Mouse (Mus musculus) heart, embryonic 14.5 days (tissue): ENCODE measurements around the gene Vamp5. TPM values are rescaled to one million over a fixed set of nuclear protein-coding genes. Genes with fewer than 3 reads are reported as not detected.

Source experiments
- ATAC-seq: fragments of 200-750 bp; cut with Nextera tagmentation; 2 replicates; pipeline ENCODE4 v1.8.0; 2017; ENCODE audit warnings: low read depth, moderate TSS enrichment; ENCODE audit not compliant: insufficient number of reproducible peaks, insufficient read depth, low FRiP score
- H3K27ac ChIP-seq, 2 experiments: fragments of 200-500 bp in 1 of 2; fragments of 300-500 bp in 1 of 2; sonication (generic) in 1 of 2; replicated peaks in 1 of 2; 2 replicates each; pipeline ENCODE4 v1.5.1; 2012 to 2014; ENCODE audit warnings: low read depth in 2 of 2, low read length in 2 of 2, control low read depth in 1 of 2, mild to moderate bottlenecking in 1 of 2, mixed read lengths in 1 of 2; ENCODE audit not compliant: control insufficient read depth in 1 of 2, insufficient read depth in 1 of 2
- H3K27me3 ChIP-seq: fragments of 300-500 bp; sonication (generic); 2 replicates; pipeline ENCODE4 v1.6.1; 2014; ENCODE audit warnings: mild to moderate bottlenecking, low read length, control low read depth; ENCODE audit not compliant: control insufficient read depth, insufficient read depth
- H3K36me3 ChIP-seq: fragments of 300-500 bp; sonication (generic); 2 replicates; pipeline ENCODE4 v1.6.1; 2014; ENCODE audit warnings: mild to moderate bottlenecking, control low read depth, low read length, mixed read lengths; ENCODE audit not compliant: control insufficient read depth, insufficient read depth
- H3K4me1 ChIP-seq, 2 experiments: fragments of 200-500 bp in 1 of 2; fragments of 300-500 bp in 1 of 2; sonication (generic) in 1 of 2; 2 replicates each; pipeline ENCODE4 v1.6.1; 2012 to 2014; ENCODE audit warnings: low read length in 2 of 2, control low read depth in 1 of 2, mixed read lengths in 1 of 2; ENCODE audit not compliant: control insufficient read depth in 2 of 2, insufficient read depth in 2 of 2
- H3K4me2 ChIP-seq: fragments of 300-500 bp; sonication (generic); 2 replicates; pipeline ENCODE4 v1.6.1; 2014; ENCODE audit warnings: mild to moderate bottlenecking, low read length
- H3K4me3 ChIP-seq, 2 experiments: fragments of 200-500 bp in 1 of 2; fragments of 300-500 bp in 1 of 2; sonication (generic) in 1 of 2; 2 replicates each; pipeline ENCODE4 v1.5.1; 2012 to 2014; ENCODE audit warnings: low read length in 2 of 2, mild to moderate bottlenecking in 2 of 2, control low read depth in 1 of 2, low read depth in 1 of 2, moderate library complexity in 1 of 2; ENCODE audit not compliant: control insufficient read depth in 1 of 2, insufficient read depth in 1 of 2
- H3K9ac ChIP-seq: fragments of 300-500 bp; sonication (generic); 2 replicates; pipeline ENCODE4 v1.6.1; 2014; ENCODE audit warnings: mild to moderate bottlenecking, low read length
- H3K9me3 ChIP-seq: fragments of 300-500 bp; sonication (generic); 2 replicates; pipeline ENCODE4 v1.6.1; 2016; ENCODE audit warnings: low read length, control low read depth; ENCODE audit not compliant: control insufficient read depth
- WGBS: fragments of 180-500 bp; shearing (Covaris S2); extraction: QIAGEN DNeasy Blood & Tissue Kit; methylation state at CpG from one replicate; pipeline ENCODE4 v1.1.7; 2014; 5-methylcytosine and 5-hydroxymethylcytosine counted together
- polyA plus RNA-seq: library from polyadenylated mRNA; unstranded; fragments of >200 nt; fragmentation: Nextera tagmentation; extraction: Ambion mirVana; gene quantifications from 2 replicates; pipeline ENCODE4 v1.2.1, GENCODE M21; 2014

Gene Vamp5
- polyA plus RNA-seq, 1 experiment from 2014 or later = 61.9 TPM

DNA sequence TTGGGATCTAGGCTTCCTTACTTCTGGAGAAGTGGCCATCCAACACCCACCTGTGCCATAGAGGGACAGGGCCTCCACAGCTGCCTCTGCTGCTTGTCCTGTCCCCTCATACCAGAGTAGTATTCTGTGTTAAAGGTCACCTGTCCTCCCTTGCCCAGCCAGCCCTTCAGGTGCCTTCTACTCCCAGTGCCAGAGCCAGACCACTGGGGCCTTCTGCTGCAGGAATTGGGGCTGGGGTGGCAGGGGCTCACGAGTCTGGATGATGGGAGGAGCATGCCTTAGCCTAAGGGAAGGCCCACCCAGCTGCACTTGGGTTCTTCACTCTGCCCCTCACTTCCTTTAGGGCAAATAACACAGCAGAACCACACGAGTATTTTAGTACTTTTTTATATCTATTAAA is 20.9 kb downstream of the Vamp5 start:
- Histone ChIP-seq H3K9ac (no peak overlapping the region), H3K4me2 (no peak overlapping the region), H3K4me1 (peaks cover 20 to 35% of the 10 kb centered on the region in 2 experiments), H3K4me3 (no peak overlapping the region), H3K27me3 (no peaks in the 10 kb centered on the region), H3K27ac (no peak overlapping the region), H3K36me3 (peaks cover 35% of the 10 kb centered on the region), H3K9me3 (no peaks in the 10 kb centered on the region)
- 65% methylated on average over 2 of the region's 2 CpGs for WGBS
- no peak for ATAC-seq

DNA sequence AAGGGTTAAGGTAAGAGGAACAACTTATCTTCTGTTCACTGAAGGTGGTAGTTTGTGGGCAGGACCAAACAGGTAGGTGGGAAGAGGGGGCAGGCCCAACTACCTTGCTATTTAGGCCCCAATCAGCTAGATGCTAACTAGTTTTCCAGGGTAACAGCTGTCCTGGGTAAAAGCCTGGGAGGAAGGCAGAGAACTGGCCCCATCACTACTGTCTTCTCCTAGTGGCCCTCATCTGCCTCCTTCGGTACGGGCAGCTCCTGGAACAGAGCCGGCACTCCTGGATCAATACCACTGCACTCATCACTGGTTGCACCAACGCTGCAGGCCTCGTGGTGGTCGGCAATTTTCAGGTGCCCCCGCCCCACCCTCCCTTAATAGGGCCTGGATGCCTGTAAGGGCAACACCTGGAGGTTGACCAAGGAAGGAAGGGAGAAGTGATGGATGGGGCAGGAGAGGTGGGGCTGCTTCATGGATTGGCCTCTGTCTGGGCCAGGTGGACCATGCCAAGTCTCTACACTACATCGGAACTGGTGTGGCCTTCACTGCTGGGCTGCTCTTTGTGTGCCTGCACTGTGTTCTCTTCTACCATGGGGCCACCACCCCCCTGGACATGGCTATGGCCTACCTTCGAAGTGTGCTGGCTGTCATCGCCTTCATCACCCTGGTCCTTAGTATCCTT is 22.0 kb downstream of the Vamp5 start:
- no peaks in the 10 kb centered on the region for H3K9me3 ChIP-seq
- H3K9ac ChIP-seq = no peak overlapping the region
- no peak for ATAC-seq
- H3K27ac ChIP-seq = no peak overlapping the region
- no peaks in the 10 kb centered on the region for H3K27me3 ChIP-seq
- no peak overlapping the region for H3K4me2 ChIP-seq
- H3K4me1 ChIP-seq = peaks cover 20 to 36% of the 10 kb centered on the region in 2 experiments
- WGBS = 85% methylated on average over 10 of the region's 10 CpGs
- H3K36me3 ChIP-seq = peaks cover 35% of the 10 kb centered on the region
- no peak overlapping the region for H3K4me3 ChIP-seq

GRCm38 (mm10) chr6:72357164-72358079 is 22.8 kb downstream of the Vamp5 start:
- H3K4me3 ChIP-seq = no peak overlapping the region
- no peak overlapping the region for H3K27ac ChIP-seq
- H3K4me1 ChIP-seq = peaks cover 21 to 40% of the 10 kb centered on the region in 2 experiments
- H3K9me3 ChIP-seq = no peaks in the 10 kb centered on the region
- H3K36me3 ChIP-seq = peaks cover 35% of the 10 kb centered on the region
- no peak overlapping the region for H3K9ac ChIP-seq
- WGBS = 56% methylated on average over 5 of the region's 5 CpGs
- ATAC-seq = no peak
- no peaks in the 10 kb centered on the region for H3K27me3 ChIP-seq
- no peak overlapping the region for H3K4me2 ChIP-seq

DNA sequence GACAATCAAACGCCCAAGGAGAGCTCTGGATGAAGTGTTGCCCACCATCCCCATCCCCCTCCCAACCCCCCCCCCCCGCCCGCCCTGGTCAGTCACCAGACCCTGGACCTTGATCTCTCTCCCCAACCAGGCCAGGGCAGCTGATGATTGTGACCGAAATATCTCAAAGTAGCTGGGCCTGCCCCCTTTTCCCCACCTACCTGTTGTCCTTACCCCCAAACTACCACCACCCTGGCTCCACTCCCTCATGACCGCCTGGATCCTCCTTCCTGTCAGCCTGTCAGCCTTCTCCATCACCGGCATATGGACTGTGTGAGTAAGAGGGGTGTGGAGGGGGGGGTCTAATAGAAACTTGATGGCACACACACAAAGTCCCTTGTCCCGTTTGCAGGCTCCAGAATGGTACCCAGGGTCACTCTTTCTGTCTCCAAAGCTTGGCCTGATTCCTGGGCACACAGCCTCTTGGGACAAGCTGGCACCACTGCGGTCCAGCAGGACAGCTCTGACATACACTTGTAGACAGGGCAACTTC is 24.2 kb downstream of the Vamp5 start:
- H3K9me3 ChIP-seq = no peaks in the 10 kb centered on the region
- peak overlapping the region; percentile 82 for H3K9ac ChIP-seq
- H3K27me3 ChIP-seq = no peaks in the 10 kb centered on the region
- 35% methylated on average over 6 of the region's 8 CpGs for WGBS
- H3K4me2 ChIP-seq = peak overlapping the region; percentile 94
- peaks cover 16 to 43% of the 10 kb centered on the region in 2 experiments for H3K4me1 ChIP-seq
- peak overlapping the region in 1 of 2 experiments; percentile 42; a peak in 1 of 4 replicates for H3K27ac ChIP-seq
- no peak for ATAC-seq
- peak overlapping the region; percentile 69 to 72 for H3K4me3 ChIP-seq
- peaks cover 38% of the 10 kb centered on the region for H3K36me3 ChIP-seq

DNA sequence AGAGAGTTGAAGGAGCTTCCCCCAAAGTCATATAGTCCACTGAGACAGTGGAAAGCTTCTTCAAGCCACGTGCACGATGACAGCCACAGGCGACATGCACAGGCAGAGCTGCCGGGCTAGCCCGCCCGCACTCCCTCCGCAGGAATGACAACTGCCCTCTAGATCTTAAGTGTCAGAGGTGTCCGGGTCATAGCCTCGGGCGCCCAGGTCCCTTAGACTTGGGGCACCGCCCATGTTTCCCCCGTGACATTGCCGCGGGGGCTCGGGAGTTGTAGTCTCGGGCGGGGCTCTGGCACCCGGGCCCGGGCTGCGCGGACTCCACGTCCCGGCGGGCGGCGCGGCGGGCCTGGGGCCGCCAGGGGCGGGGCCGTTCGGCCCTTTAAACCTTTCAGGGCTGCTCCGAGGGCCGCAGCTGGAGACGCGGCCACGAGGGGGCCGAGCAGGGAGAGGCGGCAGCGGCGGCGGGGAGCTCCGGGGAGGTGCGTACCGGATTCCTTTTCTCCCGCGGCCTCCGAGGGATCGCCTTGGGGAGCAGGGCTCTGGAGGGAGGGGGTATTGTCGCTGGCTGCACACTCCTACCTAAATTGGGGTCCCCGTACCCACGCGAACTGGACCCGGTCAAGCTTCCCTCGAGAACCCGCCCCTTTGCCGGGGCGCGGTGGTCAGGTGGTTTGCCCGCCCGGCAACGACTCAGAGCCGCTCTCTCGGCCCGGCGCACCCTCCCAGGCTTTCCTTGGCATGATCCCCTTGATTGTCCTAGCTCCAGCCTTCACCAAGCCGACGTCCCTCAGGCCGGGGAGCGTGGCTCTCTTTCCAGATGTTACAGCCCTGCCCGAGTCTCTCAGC is 25.0 kb downstream of the Vamp5 start, which contains the start of gene Tmem150a:
TSS of gene Tmem150a (plus strand) at position 382 of the 846 bp plus-strand sequence.
- peak; percentile 91 for ATAC-seq
- H3K4me2 ChIP-seq = peak within 1 kb of the TSS; percentile 94
- WGBS = under 1% methylated on average over 69 of the region's 71 CpGs
- H3K9me3 ChIP-seq = no peaks in the 10 kb centered on the region
- peak within 1 kb of the TSS; percentile 23 to 42 for H3K27ac ChIP-seq
- H3K9ac ChIP-seq = peak within 1 kb of the TSS; percentile 82
- no peaks in the 10 kb centered on the region for H3K27me3 ChIP-seq
- H3K4me3 ChIP-seq = peak within 1 kb of the TSS; percentile 69 to 72
- H3K36me3 ChIP-seq = peaks cover 41% of the 10 kb centered on the region
- peaks cover 8 to 38% of the 10 kb centered on the region in 2 experiments for H3K4me1 ChIP-seq

DNA sequence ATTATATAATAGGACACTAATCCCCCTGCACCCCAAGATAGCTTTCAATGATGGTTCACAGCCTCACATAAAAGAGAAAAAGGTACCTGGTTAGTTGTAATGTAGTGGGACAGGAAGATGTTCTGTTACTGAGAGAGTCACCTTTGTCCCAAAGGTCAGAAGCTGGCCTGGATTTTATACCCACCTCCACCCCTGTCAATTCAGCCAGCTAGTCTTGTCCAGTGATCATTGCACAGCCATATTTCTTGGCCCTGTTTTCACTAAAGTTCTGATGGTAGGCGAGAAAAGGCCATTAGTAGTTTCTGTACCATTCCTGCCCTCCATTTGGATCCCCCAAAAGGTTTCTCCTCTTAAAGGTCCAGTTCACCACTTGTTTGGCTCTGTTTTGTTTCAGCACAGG is 26.2 kb downstream of the Vamp5 start:
- 90% methylated on average over 1 of the region's 1 CpGs for WGBS
- Histone ChIP-seq H3K4me2 (no peak overlapping the region), H3K4me3 (no peak overlapping the region), H3K27me3 (no peaks in the 10 kb centered on the region), H3K9ac (no peak overlapping the region), H3K27ac (no peak overlapping the region), H3K4me1 (peaks cover 8 to 38% of the 10 kb centered on the region in 2 experiments), H3K9me3 (no peaks in the 10 kb centered on the region), H3K36me3 (peaks cover 41% of the 10 kb centered on the region)
- no peak for ATAC-seq
